Mouse (Mus musculus): ENCODE results near the gene Slc25a51. TPM values are rescaled to one million over a fixed set of nuclear protein-coding genes. Genes with fewer than 3 reads are reported as not detected.

Slc25a51 gene
- polyA plus RNA-seq, 1 experiment, result 145 TPM

- WGBS, result 80% methylated on average over 5 of the region's 5 CpGs
- Histone ChIP-seq H3K36me3 (ENCODE audit: control insufficient read depth, insufficient read depth, low read length) (no peaks in the 10 kb centered on the region; the same call in 1 of the 2 replicates), H3K4me1 (ENCODE audit: control insufficient read depth, insufficient read depth, low read length) (peaks cover 52% of the 10 kb centered on the region), H3K27me3 (replicated peaks; ENCODE audit: control insufficient read depth, insufficient read depth, low read length) (no peaks in the 10 kb centered on the region), H3K4me3 (ENCODE audit: insufficient read depth, low read depth, low read length) (no peak overlapping the region), H3K27ac (ENCODE audit: insufficient read depth, low read depth, low read length) (no peak overlapping the region)
- TF ChIP-seq CTCF (conservative IDR thresholded peaks at IDR 0.05; ENCODE audit: insufficient read depth, insufficient read length, low read depth, low read length) (no peak), POLR2A (IDR thresholded peaks at IDR 0.05; ENCODE audit: low read depth, low read length) (no peak)
- peak; percentile 48 for DNase-seq
Measured at GRCm38 (mm10) chr4:45447196-45447595, 38.6 kb upstream of the Slc25a51 start.

DNA sequence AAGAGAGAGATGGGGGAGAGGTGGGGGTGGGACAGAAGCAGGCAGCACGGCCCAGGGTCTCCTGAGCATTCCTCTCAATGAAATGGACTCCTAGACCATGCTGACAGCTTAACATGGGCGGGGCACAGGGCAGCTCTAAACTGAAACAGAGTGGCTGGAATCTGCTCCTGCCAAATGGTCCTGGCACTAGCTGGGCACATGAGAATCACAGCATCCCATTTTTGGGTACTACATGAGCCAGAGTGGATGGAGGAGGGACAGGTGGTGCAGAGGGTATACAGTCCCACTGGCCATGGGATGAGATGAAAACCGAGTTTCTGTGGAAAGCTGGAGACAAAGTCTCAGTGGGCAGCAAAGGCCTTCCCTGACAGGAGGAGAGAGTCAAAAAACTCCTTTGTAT lies 36.7 kb upstream of the Slc25a51 start:
- DNase-seq, result no peak
- Histone ChIP-seq H3K4me1 (ENCODE audit: control insufficient read depth, insufficient read depth, low read length) (peaks cover 34% of the 10 kb centered on the region), H3K27ac (ENCODE audit: insufficient read depth, low read depth, low read length) (no peak overlapping the region), H3K36me3 (ENCODE audit: control insufficient read depth, insufficient read depth, low read length) (no peaks in the 10 kb centered on the region; the same call in 1 of the 2 replicates), H3K4me3 (ENCODE audit: insufficient read depth, low read depth, low read length) (no peak overlapping the region), H3K27me3 (replicated peaks; ENCODE audit: control insufficient read depth, insufficient read depth, low read length) (no peaks in the 10 kb centered on the region)
- WGBS, result 71% methylated on average over 3 of the region's 3 CpGs
- TF ChIP-seq POLR2A (IDR thresholded peaks at IDR 0.05; ENCODE audit: low read depth, low read length) (no peak), CTCF (conservative IDR thresholded peaks at IDR 0.05; ENCODE audit: insufficient read depth, insufficient read length, low read depth, low read length) (no peak)

DNA sequence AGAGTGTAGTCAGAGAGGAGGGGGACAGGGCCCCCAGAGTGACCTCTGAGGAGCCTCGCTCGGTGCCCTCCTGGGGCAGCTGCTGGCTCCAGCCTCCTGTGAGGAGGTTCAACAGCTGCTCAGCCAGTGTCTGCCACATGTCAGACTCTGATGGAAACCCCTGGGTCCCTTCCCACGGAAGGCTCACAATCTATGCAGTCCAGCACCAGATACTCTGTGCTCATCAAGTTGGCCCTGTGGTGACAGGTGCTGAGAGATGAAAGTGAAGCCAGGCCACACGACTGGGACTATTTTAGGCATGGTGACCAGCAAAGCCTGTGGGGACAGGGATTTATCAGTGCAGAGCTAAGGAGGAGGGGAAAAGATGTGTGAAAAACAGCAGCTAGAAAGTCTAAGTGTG lies 36.2 kb upstream of the Slc25a51 start:
- 81% methylated on average over 4 of the region's 4 CpGs for WGBS
- Histone ChIP-seq H3K27me3 (replicated peaks; ENCODE audit: control insufficient read depth, insufficient read depth, low read length) (no peaks in the 10 kb centered on the region), H3K27ac (ENCODE audit: insufficient read depth, low read depth, low read length) (no peak overlapping the region), H3K36me3 (ENCODE audit: control insufficient read depth, insufficient read depth, low read length) (no peaks in the 10 kb centered on the region; the same call in 1 of the 2 replicates), H3K4me1 (ENCODE audit: control insufficient read depth, insufficient read depth, low read length) (peaks cover 30% of the 10 kb centered on the region), H3K4me3 (ENCODE audit: insufficient read depth, low read depth, low read length) (no peak overlapping the region)
- DNase-seq, result no peak
- TF ChIP-seq POLR2A (IDR thresholded peaks at IDR 0.05; ENCODE audit: low read depth, low read length) (no peak), CTCF (conservative IDR thresholded peaks at IDR 0.05; ENCODE audit: insufficient read depth, insufficient read length, low read depth, low read length) (no peak)

DNA sequence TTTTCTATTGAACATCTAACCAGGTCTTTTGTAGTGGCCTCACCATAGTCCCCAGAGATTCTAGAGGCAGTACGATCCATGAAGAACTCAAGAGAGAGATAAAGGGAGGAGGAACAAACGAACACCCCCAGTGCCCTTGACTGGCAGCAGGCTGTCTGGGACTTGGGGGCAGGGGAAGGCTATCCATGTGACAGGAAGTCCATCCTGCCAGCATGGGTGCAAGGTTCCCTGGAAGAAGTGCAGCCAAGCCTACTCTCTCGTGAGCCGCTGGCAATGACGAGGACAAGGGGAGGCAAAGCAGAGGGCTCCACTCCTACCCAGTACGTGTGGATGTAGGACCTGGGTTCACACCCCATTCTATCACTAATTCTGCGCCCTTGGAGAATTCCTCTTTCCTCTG lies 35.1 kb upstream of the Slc25a51 start:
- H3K27me3 ChIP-seq (replicated peaks; ENCODE audit: control insufficient read depth, insufficient read depth, low read length), result no peaks in the 10 kb centered on the region
- 39% methylated on average over 7 of the region's 7 CpGs for WGBS
- DNase-seq, result peak; percentile 84

DNA sequence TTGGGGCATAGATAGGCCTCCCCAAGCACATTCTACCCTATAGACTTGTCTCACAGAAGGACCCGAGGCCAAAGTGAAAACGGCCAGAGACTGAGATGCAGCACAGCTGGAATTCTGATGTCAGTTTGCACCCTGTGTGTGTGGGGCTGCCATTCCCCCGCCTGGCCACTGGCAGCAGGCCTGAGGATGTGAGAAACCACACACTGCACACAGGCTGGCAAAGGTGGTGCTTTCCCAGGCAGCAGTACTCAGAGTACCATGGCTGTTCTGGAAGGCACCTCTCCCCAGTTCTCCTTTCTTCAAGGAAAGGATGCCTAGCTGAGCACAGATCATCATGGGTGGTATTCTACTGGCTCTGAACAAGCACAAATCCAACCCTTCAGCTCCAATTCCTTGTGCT lies 33.7 kb upstream of the Slc25a51 start:
- Histone ChIP-seq H3K27me3 (replicated peaks; ENCODE audit: control insufficient read depth, insufficient read depth, low read length) (no peaks in the 10 kb centered on the region), H3K4me3 (ENCODE audit: insufficient read depth, low read depth, low read length) (no peak overlapping the region), H3K27ac (ENCODE audit: insufficient read depth, low read depth, low read length) (no peak overlapping the region), H3K4me1 (ENCODE audit: control insufficient read depth, insufficient read depth, low read length) (peaks cover 24% of the 10 kb centered on the region), H3K36me3 (ENCODE audit: control insufficient read depth, insufficient read depth, low read length) (no peaks in the 10 kb centered on the region; the same call in 1 of the 2 replicates)
- TF ChIP-seq POLR2A (IDR thresholded peaks at IDR 0.05; ENCODE audit: low read depth, low read length), result no peak
- no peak; the same call in 1 of the 2 replicates for TF ChIP-seq CTCF (conservative IDR thresholded peaks at IDR 0.05; ENCODE audit: insufficient read depth, insufficient read length, low read depth, low read length)
- WGBS, result 55% methylated on average over 3 of the region's 3 CpGs
- no peak for DNase-seq

More for the DNA sequence above, 35.1 kb upstream of the Slc25a51 start:
- H3K4me1 ChIP-seq (ENCODE audit: control insufficient read depth, insufficient read depth, low read length), result peaks cover 25% of the 10 kb centered on the region
- H3K27ac ChIP-seq (ENCODE audit: insufficient read depth, low read depth, low read length), result 0 out of 2 replicates have a peak overlapping the region, but pooled peaks have one; percentile 11
- TF ChIP-seq CTCF (conservative IDR thresholded peaks at IDR 0.05; ENCODE audit: insufficient read depth, insufficient read length, low read depth, low read length) (no peak), POLR2A (IDR thresholded peaks at IDR 0.05; ENCODE audit: low read depth, low read length) (no peak)
- H3K36me3 ChIP-seq (ENCODE audit: control insufficient read depth, insufficient read depth, low read length), result no peaks in the 10 kb centered on the region; the same call in 1 of the 2 replicates
- H3K4me3 ChIP-seq (ENCODE audit: insufficient read depth, low read depth, low read length), result no peak overlapping the region

DNA sequence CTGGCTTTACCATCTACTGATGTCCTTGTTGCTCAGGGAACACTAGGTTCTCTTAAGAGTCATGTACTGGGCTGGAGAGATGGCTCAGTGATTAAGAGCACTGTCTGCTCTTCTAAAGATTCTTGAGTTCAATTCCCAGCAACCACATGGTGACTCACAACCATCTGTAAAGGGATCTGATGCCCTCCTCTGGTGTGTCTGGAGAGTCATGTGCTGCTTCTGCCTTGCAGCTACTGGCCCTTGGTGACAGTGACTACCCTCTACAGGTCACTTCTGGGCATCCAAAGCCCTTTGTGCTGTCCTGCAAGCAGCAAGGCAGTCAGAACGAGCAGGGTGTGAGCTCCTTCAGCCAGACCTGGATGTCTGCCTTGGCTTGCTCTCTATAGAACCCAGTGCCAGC lies 33.2 kb upstream of the Slc25a51 start:
- Histone ChIP-seq H3K4me1 (ENCODE audit: control insufficient read depth, insufficient read depth, low read length) (peaks cover 21% of the 10 kb centered on the region), H3K36me3 (ENCODE audit: control insufficient read depth, insufficient read depth, low read length) (no peaks in the 10 kb centered on the region; the same call in 1 of the 2 replicates), H3K27me3 (replicated peaks; ENCODE audit: control insufficient read depth, insufficient read depth, low read length) (no peaks in the 10 kb centered on the region), H3K4me3 (ENCODE audit: insufficient read depth, low read depth, low read length) (no peak overlapping the region), H3K27ac (ENCODE audit: insufficient read depth, low read depth, low read length) (no peak overlapping the region)
- TF ChIP-seq CTCF (conservative IDR thresholded peaks at IDR 0.05; ENCODE audit: insufficient read depth, insufficient read length, low read depth, low read length) (no peak), POLR2A (IDR thresholded peaks at IDR 0.05; ENCODE audit: low read depth, low read length) (no peak)
- DNase-seq, result no peak
- WGBS, result 57% methylated on average over 1 of the region's 1 CpGs

- H3K36me3 ChIP-seq (ENCODE audit: control insufficient read depth, insufficient read depth, low read length), result no peaks in the 10 kb centered on the region
- no peak for TF ChIP-seq POLR2A (IDR thresholded peaks at IDR 0.05; ENCODE audit: low read depth, low read length)
- no peak for TF ChIP-seq CTCF (conservative IDR thresholded peaks at IDR 0.05; ENCODE audit: insufficient read depth, insufficient read length, low read depth, low read length)
- no peak overlapping the region for H3K27ac ChIP-seq (ENCODE audit: insufficient read depth, low read depth, low read length)
- 34% methylated on average over 5 of the region's 5 CpGs for WGBS
- DNase-seq, result no peak
- no peak overlapping the region for H3K4me3 ChIP-seq (ENCODE audit: insufficient read depth, low read depth, low read length)
- H3K4me1 ChIP-seq (ENCODE audit: control insufficient read depth, insufficient read depth, low read length), result peaks cover 11% of the 10 kb centered on the region
- H3K27me3 ChIP-seq (replicated peaks; ENCODE audit: control insufficient read depth, insufficient read depth, low read length), result no peaks in the 10 kb centered on the region
Measured at GRCm38 (mm10) chr4:45439281-45439680, 30.7 kb upstream of the Slc25a51 start.
